Mouse (Mus musculus) brown adipose tissue, adult 24 weeks (tissue): ENCODE results near the gene Abca8b. TPM values are rescaled to one million over a fixed set of nuclear protein-coding genes. Genes with fewer than 3 reads are reported as not detected.
"Not testable (repeated sequence)": the region's sequence is repeated elsewhere in the genome, so short reads cannot be mapped to it uniquely, and the experiment has no call there.

Experiments used
- H3K27ac ChIP-seq: fragments of 200-500 bp; replicated peaks from 2 replicates; pipeline ENCODE4 v1.5.1; 2012; ENCODE audit warnings: low read depth, mild to moderate bottlenecking, low read length
- H3K4me1 ChIP-seq: fragments of 200-500 bp; 2 replicates; pipeline ENCODE4 v1.6.1; 2012; ENCODE audit warnings: low read length, mixed read lengths; ENCODE audit not compliant: control insufficient read depth, insufficient read depth, insufficient read length
- H3K4me3 ChIP-seq: fragments of 200-500 bp; 2 replicates; pipeline ENCODE4 v1.5.1; 2012; ENCODE audit warnings: low read depth, mild to moderate bottlenecking, low read length, moderate library complexity; ENCODE audit not compliant: insufficient read depth
- polyA plus RNA-seq: library from polyadenylated mRNA; stranded (reverse); fragments of >200 nt; gene quantifications from 2 replicates; pipeline ENCODE4 v1.2.4, GENCODE M21; 2012; ENCODE audit not compliant: missing spikeins, insufficient read depth, insufficient read length

Abca8b gene
- 3.7 and 4.7 TPM in 2 replicates for polyA plus RNA-seq

- Histone ChIP-seq H3K4me1 (no peaks in the 10 kb centered on the region), H3K27ac (peak within 1 kb of the TSS; percentile 55), H3K4me3 (peak within 1 kb of the TSS; percentile 74)
These were observed at the start of gene Abca8b for GRCm38 (mm10) chr11:109995624-109996023. Abca8b (minus strand) TSS chr11:109995845.

GRCm38 (mm10) chr11:110037795-110038194 lies 42.1 kb upstream of the Abca8b start:
- H3K4me3 ChIP-seq: no peak overlapping the region
- no peak overlapping the region for H3K27ac ChIP-seq
- no peaks in the 10 kb centered on the region for H3K4me1 ChIP-seq

- H3K4me1 ChIP-seq: no peaks in the 10 kb centered on the region
- H3K27ac ChIP-seq: 0 out of 2 replicates have a peak overlapping the region, but pooled peaks have one; percentile 35
- no peak overlapping the region for H3K4me3 ChIP-seq
These were observed 33.5 kb upstream of the Abca8b start for GRCm38 (mm10) chr11:110028913-110029695.

GRCm38 (mm10) chr11:110010836-110011546 lies 15.3 kb upstream of the Abca8b start:
- Histone ChIP-seq H3K4me1 (no peaks in the 10 kb centered on the region), H3K27ac (no peak overlapping the region), H3K4me3 (no peak overlapping the region)

GRCm38 (mm10) chr11:109995013-109995412 lies 632 bp downstream of the Abca8b start:
- Histone ChIP-seq H3K4me1 (no peaks in the 10 kb centered on the region), H3K4me3 (peak overlapping the region; percentile 53), H3K27ac (0 out of 2 replicates have a peak overlapping the region, but pooled peaks have one; percentile 5)

- Histone ChIP-seq H3K4me3 (peak overlapping the region; percentile 36; the same call in 1 of the 2 replicates), H3K4me1 (no peaks in the 10 kb centered on the region), H3K27ac (peak overlapping the region; percentile 21; the same call in 1 of the 2 replicates)
These were observed 1.6 kb downstream of the Abca8b start for GRCm38 (mm10) chr11:109994014-109994413.

- H3K4me1 ChIP-seq: no peaks in the 10 kb centered on the region
- H3K27ac ChIP-seq: no peak overlapping the region
- no peak overlapping the region for H3K4me3 ChIP-seq
These were observed 4.4 kb downstream of the Abca8b start for GRCm38 (mm10) chr11:109991270-109991669.

- Histone ChIP-seq H3K27ac (no peak overlapping the region), H3K4me3 (no peak overlapping the region)
These were observed 5.4 kb downstream of the Abca8b start for GRCm38 (mm10) chr11:109990256-109990655.

GRCm38 (mm10) chr11:109988164-109988563 lies 7.5 kb downstream of the Abca8b start:
- Histone ChIP-seq H3K4me3 (no peak overlapping the region), H3K4me1 (no peaks in the 10 kb centered on the region), H3K27ac (no peak overlapping the region)

More at GRCm38 (mm10) chr11:109990256-109990655, 5.4 kb downstream of the Abca8b start:
- H3K4me1 ChIP-seq: no peaks in the 10 kb centered on the region

- not testable (repeated sequence) for H3K4me1 ChIP-seq, H3K27ac ChIP-seq, H3K4me3 ChIP-seq
These were observed 8.1 kb downstream of the Abca8b start for GRCm38 (mm10) chr11:109987460-109988072.

GRCm38 (mm10) chr11:109981872-109982271 lies 13.8 kb downstream of the Abca8b start:
- H3K4me1 ChIP-seq: no peaks in the 10 kb centered on the region
- H3K27ac ChIP-seq: no peak overlapping the region
- H3K4me3 ChIP-seq: no peak overlapping the region

GRCm38 (mm10) chr11:109970521-109970920 lies 25.1 kb downstream of the Abca8b start:
- Histone ChIP-seq H3K4me3 (no peak overlapping the region), H3K27ac (no peak overlapping the region), H3K4me1 (no peaks in the 10 kb centered on the region)

GRCm38 (mm10) chr11:109961495-109962492 lies 33.9 kb downstream of the Abca8b start:
- Histone ChIP-seq H3K4me1 (no peaks in the 10 kb centered on the region), H3K4me3 (no peak overlapping the region), H3K27ac (no peak overlapping the region)

GRCm38 (mm10) chr11:109955185-109955584 lies 40.5 kb downstream of the Abca8b start:
- no peaks in the 10 kb centered on the region for H3K4me1 ChIP-seq
- no peak overlapping the region for H3K27ac ChIP-seq
- no peak overlapping the region for H3K4me3 ChIP-seq
